In the genomic region with DNA sequence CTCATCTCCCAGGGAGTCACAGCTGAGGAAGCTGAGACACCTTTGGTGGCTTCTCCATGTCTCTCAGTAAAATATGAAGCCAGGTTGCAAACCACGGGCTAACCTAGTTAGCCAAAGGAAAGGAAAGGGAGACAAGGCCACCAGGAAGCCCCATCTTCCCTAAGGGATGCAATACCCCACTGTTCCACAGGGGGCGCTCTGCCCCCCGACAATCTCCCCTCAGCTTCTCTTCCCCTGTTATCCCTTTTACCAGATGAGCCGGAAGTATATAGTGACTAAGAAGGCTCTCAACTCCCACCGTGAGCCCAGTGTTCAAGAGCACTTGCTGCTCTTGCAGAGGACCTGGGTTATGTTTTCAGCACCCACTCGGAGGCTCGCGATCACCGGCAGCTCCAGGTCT, we compare ENCODE assay signal across 8 mouse cellular contexts.
DNase-seq lines count a peak whose midpoint lies in the region; TF ChIP-seq lines count a peak whose summit lies in the region.

No protein-coding gene starts in this region.

- no peak for TF ChIP-seq POLR2A in brain, embryonic 14.5 days (IDR thresholded peaks at IDR 0.05; ENCODE audit: borderline replicate concordance, extremely low read depth, insufficient read depth, insufficient read length, poor library complexity, severe bottlenecking)

- TF ChIP-seq CTCF in layer of hippocampus, adult 2 months (conservative IDR thresholded peaks at IDR 0.05): peak; percentile 74
- peak; percentile 67 for TF ChIP-seq CTCF in brain, embryonic 14.5 days (IDR thresholded peaks at IDR 0.05; ENCODE audit: borderline replicate concordance, extremely low read depth, insufficient read depth, insufficient read length)

- H3K4me3 ChIP-seq in layer of hippocampus, adult 2 months: no peak overlapping the region

- H3K27ac ChIP-seq in layer of hippocampus, adult 2 months: no peak overlapping the region

- peak; percentile 88 for DNase-seq in heart, adult 11 months
- DNase-seq in heart, postnatal 25 days (ENCODE audit: low spot score): no peak
- no peak for DNase-seq in layer of hippocampus, adult 2 months (ENCODE audit: low spot score in 2 of 2)
- no peak for DNase-seq in layer of hippocampus, adult 18-20 months (ENCODE audit: low spot score in 2 of 2)
- peak; percentile 22 for DNase-seq in A20 (ENCODE audit: low read depth, low spot score)
- no peak for DNase-seq in brain, embryonic 14.5 days (ENCODE audit: low read depth)
- no peak for DNase-seq in right cerebral cortex, adult 2 months (ENCODE audit: low spot score in 2 of 2)
- DNase-seq in cerebellum, postnatal 25 days: no peak

- intact Hi-C loops in heart, postnatal 25 days (cut with DNase I): no loop called here

Comparison
In these comparisons a context has a peak if more than half of its experiments do, and no peak if none do; other contexts are left out.
1. DNase-seq: peak in heart, adult 11 months (single experiment) and A20 (single experiment); none in heart, postnatal 25 days (single experiment), layer of hippocampus, adult 2 months (0 of 2), layer of hippocampus, adult 18-20 months (0 of 2), brain, embryonic 14.5 days (single experiment), right cerebral cortex, adult 2 months (0 of 2) and cerebellum, postnatal 25 days (0 of 2).